Mouse (Mus musculus): ENCODE measurements at regions not wholly inside any gene's neighbourhood (a gene's known extent, or its start where the extent isn't known, plus 50 kb on each side); places are given as distances from the start of the nearest gene placed in this dataset.

DNA sequence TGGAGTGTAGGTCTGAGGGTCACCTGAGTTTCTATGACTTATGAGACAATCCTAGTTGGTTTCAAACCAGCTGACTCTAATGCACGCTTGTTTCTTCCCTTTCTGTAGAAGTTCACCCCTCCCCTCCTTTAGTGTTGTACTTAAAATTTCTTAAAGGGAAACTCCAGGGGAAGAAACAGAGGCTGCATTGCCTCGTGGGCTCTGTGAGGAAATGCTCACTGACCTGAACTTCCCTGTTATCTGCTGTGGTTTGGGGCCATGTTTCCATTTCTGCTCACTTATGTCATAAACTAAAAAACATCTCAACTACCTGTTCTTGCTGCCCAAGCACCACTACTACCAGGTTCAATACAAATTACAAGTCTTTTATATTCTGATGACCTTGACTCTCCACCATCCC, 93.2 kb upstream of the Bmp2 start:
- TF ChIP-seq CTCF (IDR thresholded peaks at IDR 0.05) = no peak
- TF ChIP-seq EP300 (IDR thresholded peaks at IDR 0.05) = no peak

All from lung, postnatal 0 days (tissue).